Mouse (Mus musculus) gastrocnemius, adult 8-10 months (tissue): ENCODE results near the gene Thoc2. TPM values are rescaled to one million over a fixed set of nuclear protein-coding genes. Genes with fewer than 3 reads are reported as not detected.
A peak's percentile ranks its signal among the peaks of the same experiment; 100 is the strongest.
"Not testable (repeated sequence)": the region's sequence is repeated elsewhere in the genome, so short reads cannot be mapped to it uniquely, and the experiment has no call there.

ENCODE experiments used
- DNase-seq, 2 experiments: peaks; one replicate each; pipeline ENCODE4 v3.0.0; 2022; ENCODE audit warnings: low spot score in 2 of 2
- microRNA-seq: library from miRNA; unstranded; fragments of <30 nt; microRNA quantifications from one replicate; pipeline ENCODE4 v1.2.0, GENCODE M21; 2022
- total RNA-seq, 4 experiments: library from RNA; stranded (reverse); gene quantifications; 2 replicates each; pipeline ENCODE4 v1.2.4; 2022

Thoc2 gene
- total RNA-seq, result 10 to 100 TPM; 15.2 to 23.2 (median 16.8) TPM

- no peak for DNase-seq
Observed at GRCm38 (mm10) chrX:41920574-41920973, at the start of gene Thoc2. Gene Thoc2, minus strand, starts transcription at chrX:41920674.

GRCm38 (mm10) chrX:41970096-41970495 lies 49.6 kb upstream of the Thoc2 start:
- no peak for DNase-seq

DNA sequence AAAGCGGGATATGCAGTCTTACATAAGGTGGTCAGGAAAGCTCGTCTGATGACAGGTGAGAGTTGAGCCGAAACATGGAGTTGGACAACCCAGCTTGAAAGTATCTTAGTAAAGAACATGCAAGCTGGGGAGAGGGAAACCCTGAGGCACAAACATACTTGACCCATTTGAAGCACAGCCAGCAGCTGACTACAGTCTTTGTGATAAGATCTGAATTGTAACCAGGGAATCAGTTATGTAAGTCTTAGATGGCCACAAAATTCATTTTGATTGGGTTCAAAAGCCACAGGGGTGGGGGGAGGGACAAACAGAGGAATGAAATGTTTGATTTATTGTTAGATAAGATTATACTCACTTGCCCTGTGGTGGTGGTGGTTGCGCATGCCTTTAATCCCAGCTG lies 48.9 kb upstream of the Thoc2 start:
- no peak for DNase-seq

GRCm38 (mm10) chrX:41957161-41957560 lies 36.7 kb upstream of the Thoc2 start:
- no peak for DNase-seq

DNA sequence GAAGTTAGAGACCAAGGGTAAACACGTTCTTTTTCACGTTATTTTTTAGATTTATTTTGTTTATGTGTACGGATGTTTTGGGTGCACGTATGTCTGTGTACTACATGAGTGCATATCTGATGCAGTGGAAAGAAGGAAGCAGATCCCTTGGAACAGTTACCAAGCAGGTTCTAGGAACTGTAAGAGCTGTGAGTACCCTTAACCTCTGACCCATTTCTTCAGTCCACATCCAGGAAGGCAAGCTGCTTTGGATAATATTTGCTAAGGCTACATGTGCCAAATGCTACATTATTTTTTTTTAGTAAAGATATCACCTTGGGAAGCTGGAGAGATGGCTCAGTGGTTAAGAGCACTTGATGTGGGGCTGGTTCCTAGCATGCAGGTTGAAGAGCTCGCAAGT lies 21.4 kb upstream of the Thoc2 start:
- DNase-seq, result no peak

GRCm38 (mm10) chrX:41931821-41932220 lies 11.3 kb upstream of the Thoc2 start:
- DNase-seq, result not testable (repeated sequence)

- no peak for DNase-seq
Observed at GRCm38 (mm10) chrX:41924708-41925107, 4.2 kb upstream of the Thoc2 start.

DNA sequence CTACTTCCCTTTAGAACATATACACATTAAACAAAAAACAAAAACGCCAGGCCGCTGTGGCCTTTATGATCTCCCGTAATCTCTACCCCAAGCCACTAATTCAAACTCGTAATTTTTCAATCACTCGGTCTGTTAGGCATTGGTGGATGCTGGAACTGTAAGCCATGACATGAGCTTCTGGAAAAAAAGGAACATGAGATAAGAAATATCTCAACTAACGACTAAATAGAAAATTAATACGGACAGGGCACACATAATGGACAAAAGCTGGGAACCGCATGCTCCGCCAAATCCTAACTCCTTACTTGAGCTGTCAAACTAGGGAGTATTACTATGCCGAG lies 8.4 kb downstream of the Thoc2 start:
- DNase-seq, result no peak

- peak; percentile 78 to 82 for DNase-seq
Observed at GRCm38 (mm10) chrX:41911390-41912060, 8.9 kb downstream of the Thoc2 start.

GRCm38 (mm10) chrX:41910981-41911380 lies 9.5 kb downstream of the Thoc2 start:
- DNase-seq, result no peak

DNA sequence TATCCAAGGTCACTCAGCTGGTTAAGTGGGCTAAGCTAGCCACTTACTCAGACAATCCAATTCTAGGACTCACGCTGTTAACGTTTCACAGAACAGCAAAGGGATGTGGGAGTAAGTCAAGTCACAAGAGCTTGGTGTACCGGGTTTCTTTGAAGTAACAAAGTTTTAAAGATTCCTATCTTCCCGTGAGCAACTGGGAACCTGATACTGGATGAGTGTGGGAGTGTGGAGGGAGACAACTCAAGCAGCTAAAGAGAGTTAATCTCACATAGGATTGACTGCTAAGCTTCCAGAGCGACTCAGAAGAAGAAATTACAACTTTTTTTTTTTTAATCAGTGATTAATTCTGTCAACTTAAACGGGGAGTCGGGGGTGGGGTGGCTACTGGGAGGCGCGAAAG lies 10.0 kb downstream of the Thoc2 start:
- DNase-seq, result no peak

GRCm38 (mm10) chrX:41884759-41885505 lies 35.5 kb downstream of the Thoc2 start:
- no peak for DNase-seq

- DNase-seq, result no peak
Observed at GRCm38 (mm10) chrX:41876581-41876980, 43.9 kb downstream of the Thoc2 start.

DNA sequence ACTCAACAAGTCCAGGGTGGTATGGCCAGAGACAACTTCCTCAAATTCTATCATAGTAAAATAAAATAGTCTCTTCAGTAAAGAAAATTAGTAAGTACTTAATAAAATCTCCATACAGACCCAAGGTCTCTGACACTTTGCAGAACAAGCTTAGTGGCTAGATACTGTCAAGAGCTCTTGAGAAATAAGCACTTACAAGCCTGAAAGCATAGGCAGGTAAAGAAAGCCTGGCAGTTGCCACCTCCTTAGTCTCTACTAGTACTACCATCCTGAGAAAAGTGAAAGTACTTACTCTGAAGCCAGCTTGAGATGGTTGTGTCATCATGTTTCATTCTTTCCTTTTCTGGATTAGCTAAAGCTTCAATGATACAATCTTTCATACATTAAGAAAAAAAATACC lies 82.7 kb downstream of the Thoc2 start:
- DNase-seq, result no peak

DNA sequence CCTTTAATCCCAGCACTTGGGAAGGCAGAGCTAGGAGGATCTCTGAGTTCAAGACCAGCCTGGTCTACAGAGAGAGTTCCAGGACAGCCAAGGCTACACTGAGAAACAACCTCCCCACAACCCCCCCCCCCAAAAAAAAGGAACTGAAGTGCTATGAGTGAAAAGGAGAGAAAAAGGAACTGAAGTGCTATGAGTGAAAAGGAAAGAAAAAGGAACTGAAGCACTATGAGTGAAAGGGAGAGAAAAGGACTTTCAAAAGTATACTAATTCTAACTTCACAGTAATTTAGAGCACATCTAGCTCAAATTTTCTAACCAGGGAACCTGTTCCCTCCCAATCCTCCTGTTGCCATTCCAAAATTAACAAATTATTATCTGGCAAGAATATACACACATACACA lies 114.9 kb downstream of the Thoc2 start:
- DNase-seq, result no peak

DNA sequence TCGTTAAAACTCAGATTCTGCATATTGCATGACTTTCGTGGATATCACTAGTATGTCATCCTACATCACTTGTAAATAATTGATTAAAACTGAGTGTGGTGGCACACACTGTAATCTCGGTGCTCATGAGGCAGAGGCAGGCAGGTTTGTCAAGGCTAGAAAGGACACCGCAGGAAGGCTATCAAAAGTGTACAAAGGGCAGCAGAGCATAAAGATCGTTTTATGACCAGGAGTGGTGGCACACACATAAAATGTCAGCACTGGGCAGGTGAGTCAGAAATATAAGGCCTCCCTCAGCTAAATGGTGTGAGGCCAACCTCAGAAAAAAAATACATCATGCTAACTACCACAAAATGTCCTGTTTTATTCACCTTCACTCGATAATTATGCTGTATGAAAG lies 127.2 kb downstream of the Thoc2 start:
- DNase-seq, result no peak

Small RNAs within 50 kb of the gene (microRNA-seq; reads per million reads assigned to microRNA genes)
- gene Gm44490, result not detected

Other genes starting within 250 kb of the Thoc2 start
- gene Xiap, start 139.0 kb upstream of the Thoc2 start, total RNA-seq, result 10 to 100 TPM; 12.6 to 16.2 (median 15.6) TPM
- gene Stag2, start 228.6 kb upstream of the Thoc2 start, total RNA-seq, result 10 to 100 TPM; 47.1 to 62.3 (median 53.7) TPM